In genomic region chr17:87616799-87617198, GRCm38 (mm10) we compare ENCODE assay signal across 17 mouse cellular contexts. TPM values are rescaled to one million over a fixed set of nuclear protein-coding genes. Genes with fewer than 3 reads are reported as not detected.
"Had no signal": no experiment of that assay in that cellular context is flagged by ENCODE, and none has a peak within 500 bp of the region (broad histone marks: within the 10 kb centered on the region; RNA-seq: fewer than 3 reads in every experiment).

No protein-coding gene starts in this region.

- H3K27ac ChIP-seq: layer of hippocampus, adult 2 months; limb, embryonic 13.5 days; liver, embryonic 13.5 days; lung, embryonic 15.5 days; midbrain, embryonic 12.5 days; neural tube, embryonic 15.5 days had no signal

- H3K36me3 ChIP-seq: limb, embryonic 13.5 days; liver, embryonic 13.5 days; lung, embryonic 15.5 days; midbrain, embryonic 12.5 days; neural tube, embryonic 15.5 days had no signal

- H3K27me3 ChIP-seq: limb, embryonic 13.5 days; liver, embryonic 13.5 days; lung, embryonic 15.5 days; midbrain, embryonic 12.5 days; neural tube, embryonic 15.5 days had no signal

- H3K9me3 ChIP-seq: limb, embryonic 13.5 days; liver, embryonic 13.5 days; lung, embryonic 15.5 days; megakaryocyte, embryonic 14.5 days; midbrain, embryonic 12.5 days; neural tube, embryonic 15.5 days had no signal

- H3K9ac ChIP-seq: limb, embryonic 13.5 days; liver, embryonic 13.5 days; liver, postnatal 0 days; lung, embryonic 15.5 days; midbrain, embryonic 12.5 days; neural tube, embryonic 15.5 days had no signal

- DNase-seq: kidney, adult 11 months; kidney, postnatal 10 days; kidney, postnatal 4 days; liver, embryonic 13.5 days; liver, postnatal 0 days; right cerebral cortex, adult 18-20 months; right cerebral cortex, postnatal 25 days; thymus, adult 18-20 months; thymus, postnatal 14 days had no signal

- ATAC-seq: liver, postnatal 0 days had no signal

- H3K4me3 ChIP-seq: layer of hippocampus, adult 2 months; limb, embryonic 13.5 days; liver, embryonic 13.5 days; lung, embryonic 15.5 days; megakaryocyte, embryonic 14.5 days; midbrain, embryonic 12.5 days; myocyte; neural tube, embryonic 15.5 days had no signal

- H3K4me2 ChIP-seq: limb, embryonic 13.5 days; liver, embryonic 13.5 days; lung, embryonic 15.5 days; midbrain, embryonic 12.5 days; neural tube, embryonic 15.5 days had no signal

RNA-seq across cellular contexts. Expression of gene Epcam, which starts 19.0 kb away (rescaled TPM):
- total RNA-seq: left cerebral cortex, postnatal 36 days had no signal
- polyA plus RNA-seq: myocyte had no signal
